Mouse (Mus musculus) embryo, embryonic 11 days (tissue): ENCODE results near the gene Kazald1.

Experiments
- DNase-seq: peaks from one replicate; pipeline ENCODE4 v3.0.0-alpha.2; 2015

The Kazald1 gene

GRCm38 (mm10) chr19:45048644-45049365, 26.2 kb upstream of the Kazald1 start:
- no peak for DNase-seq

DNA sequence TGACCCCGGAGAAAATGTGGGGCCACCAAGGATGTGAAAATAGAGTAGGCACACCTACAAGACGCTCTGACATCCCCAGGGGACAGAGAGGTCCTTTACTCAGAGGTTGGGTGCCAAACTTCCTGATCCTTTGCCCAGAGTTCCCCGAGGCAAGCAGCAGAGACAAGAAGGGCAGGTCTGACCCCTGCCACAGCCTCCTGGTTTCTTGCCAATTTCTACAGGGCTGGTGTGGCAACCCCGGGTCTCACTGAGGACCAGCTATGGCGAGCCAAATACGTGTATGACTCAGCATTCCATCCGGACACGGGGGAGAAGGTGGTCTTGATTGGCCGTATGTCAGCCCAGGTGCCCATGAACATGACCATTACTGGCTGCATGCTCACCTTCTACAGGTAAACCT, 25.5 kb upstream of the Kazald1 start:
- no peak for DNase-seq

DNA sequence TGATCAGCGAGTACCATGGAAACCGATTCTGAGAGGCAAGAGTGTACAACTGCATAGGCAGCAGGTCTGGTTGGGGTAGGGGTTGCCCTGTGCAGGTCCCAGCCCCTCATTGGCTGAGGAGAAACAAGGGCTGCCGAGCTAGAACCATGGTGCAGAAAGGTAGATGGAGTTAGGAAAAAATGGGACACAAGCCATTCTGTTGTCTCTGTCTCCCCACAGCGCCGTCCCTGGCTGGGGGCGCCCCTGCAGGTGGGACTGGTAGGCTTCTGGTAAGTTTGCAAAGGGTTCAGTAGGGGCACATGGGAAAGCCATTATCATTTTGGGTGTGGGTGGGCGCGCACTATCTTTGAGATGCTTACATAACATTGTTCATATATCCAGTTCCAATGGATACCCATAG, 21.6 kb upstream of the Kazald1 start:
- no peak for DNase-seq

DNA sequence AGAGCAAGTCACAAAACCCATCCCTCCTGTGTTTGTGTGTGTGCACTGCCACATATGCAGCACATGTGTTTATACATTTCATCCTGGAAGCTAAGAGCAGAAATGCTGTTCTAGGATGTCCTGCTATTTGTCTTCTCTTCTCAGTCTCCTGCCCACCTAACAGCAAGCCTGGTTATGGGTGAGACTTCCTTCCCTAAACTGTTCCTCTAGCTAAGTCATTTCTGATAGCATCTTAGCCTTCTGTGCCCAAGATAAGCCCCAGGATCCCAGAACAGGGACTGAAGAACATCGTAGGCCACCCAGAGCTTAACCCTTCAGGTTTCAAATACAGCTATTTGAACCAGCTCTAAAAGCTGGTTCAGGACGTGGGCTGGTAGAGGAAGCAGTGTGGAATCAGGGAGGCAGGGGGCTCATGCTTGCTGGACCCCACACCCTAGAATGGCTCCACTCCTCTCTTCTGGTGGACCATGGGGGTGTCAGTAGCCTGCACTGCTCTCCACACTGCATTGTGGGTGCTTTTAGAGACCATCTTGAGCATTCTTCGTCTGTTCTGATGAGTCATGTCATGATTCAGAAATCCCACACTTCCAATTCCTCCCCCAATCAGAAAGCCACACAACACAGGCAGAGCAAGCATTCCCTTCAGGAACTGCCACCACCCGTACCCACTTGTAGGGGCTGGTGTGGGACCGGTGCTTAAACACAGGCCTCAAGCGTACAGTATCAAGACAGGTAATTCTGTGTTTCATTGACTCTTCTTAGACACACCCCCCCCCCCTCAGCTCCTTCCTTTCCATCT, 19.9 kb upstream of the Kazald1 start:
- no peak for DNase-seq

DNA sequence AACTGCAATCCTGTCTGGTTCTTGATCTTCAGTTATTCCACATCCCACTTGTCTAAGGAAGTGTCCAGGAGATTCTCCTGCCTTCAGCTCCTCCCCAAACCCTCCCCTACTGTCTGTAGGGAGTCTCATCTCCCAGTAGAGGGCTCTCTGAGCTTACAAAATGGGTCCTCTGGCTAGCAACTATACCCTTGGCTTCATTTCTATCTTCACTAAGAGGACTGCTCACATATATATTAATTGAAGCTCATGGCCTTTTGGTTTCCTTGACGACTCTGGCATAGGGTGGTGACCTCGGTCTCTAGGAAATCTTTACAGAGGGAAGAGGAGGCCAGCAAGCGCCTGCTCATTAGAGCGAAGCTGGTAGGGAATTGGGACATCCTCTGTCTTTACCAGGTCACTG, 18.7 kb upstream of the Kazald1 start:
- peak; percentile 73 for DNase-seq

DNA sequence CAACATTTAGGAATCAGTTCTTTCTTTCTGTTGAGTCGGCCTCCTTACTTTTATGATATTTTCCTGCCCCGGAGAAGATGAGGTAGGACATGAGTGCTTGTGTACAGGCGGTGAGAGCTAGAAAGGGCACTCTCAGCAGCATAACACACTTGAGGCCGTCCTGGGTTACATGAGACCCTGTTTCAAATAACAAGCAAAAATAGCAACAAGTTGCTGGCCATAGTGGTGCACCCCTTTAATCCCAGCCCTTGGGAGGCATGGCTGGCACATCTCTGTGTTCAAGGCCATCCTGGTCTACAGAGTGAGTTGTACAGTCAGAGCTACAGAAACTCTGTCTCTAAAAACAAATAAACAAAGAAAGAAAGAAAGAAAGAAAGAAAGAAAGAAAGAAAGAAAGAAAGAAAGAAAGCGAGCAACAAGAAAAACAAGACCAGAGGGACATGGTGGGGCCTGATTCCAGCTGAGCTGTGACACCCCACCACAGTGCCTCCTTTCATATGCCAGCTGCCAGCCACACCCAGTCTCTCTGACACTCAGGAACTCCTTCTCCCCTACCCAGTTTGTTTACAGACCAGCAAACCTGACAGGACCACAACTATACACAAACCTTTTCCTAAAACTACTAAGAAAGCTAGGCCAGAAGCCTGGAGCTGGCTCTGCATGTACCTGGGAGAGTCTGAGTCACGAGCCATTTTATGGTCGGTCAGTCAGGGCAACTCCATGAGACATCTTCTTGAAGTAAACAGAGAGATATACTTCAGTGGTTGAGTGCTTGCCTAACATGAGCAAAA, 17.9 kb upstream of the Kazald1 start:
- no peak for DNase-seq

DNA sequence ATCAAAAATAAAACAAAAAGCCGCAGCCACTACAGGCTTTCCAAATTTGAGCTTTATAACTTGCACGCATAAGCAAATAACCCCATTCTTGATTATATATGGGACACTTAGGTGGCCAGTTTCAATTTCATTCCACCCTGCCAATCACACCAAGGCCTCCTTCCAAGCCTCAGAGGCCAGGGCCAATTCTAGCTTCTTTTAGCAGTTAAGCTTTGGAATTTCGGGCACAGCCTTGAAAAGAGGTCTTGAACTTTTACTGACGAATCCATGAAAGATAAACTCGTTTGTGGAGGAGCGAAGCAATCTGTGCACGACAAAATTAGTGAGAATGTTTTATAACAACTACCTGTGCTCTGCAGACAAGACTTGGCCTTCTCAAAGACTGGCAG, 17.3 kb upstream of the Kazald1 start:
- no peak for DNase-seq

DNA sequence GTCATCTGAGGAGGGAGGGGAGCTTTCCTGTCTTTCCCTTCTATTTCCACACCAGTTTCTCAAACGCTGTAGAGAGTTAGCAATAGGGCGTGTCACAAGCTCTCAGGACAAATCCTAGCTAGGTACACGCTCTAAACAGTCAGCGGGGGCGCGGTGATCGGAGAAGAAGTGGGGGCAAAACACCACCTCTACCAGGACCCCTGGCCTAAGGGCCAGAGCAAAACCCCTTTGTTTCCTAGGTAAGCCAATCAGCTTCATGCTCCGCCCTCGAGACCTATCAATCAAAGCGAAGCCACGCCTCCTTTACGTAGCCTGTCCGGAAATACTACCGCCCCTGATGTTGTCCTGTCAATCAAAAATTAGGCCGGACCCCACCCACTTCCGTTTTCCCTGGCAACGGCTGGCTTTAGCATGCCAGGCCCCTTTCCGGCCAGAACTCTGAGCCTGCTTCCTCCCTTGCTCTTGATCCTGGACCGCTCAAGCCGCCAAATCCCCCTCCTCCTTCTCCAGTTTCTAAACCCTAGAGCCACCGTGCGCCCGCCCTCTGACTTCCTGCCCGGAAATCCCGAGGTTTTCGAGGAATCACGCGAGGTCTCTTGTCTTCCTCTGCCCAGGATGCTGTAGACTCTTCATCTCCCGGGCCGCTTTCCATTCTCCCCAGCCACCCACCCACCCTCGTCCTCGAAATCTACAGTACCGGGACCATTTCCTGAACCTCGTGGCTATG, 16.8 kb upstream of the Kazald1 start:
- DNase-seq, result peak; percentile 99

DNA sequence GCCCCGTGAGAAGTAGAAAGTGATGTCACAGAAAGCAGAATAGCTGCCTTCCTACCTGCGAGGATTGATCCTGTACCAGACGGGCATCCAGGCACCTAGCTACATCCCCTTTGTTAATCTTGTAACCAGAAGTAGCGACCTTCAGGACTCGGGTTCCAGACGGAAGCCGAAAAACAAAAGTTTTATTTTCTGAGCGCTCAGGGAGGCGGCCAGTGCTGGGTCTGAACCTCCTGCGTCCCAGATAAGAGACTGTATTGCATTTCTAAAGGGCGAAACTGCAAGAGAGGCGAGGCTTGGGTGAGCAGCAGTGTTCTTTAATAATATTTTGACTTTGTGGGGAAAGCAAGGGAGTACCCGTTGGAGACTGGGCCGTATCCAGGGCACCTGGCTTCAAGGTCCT, 16.2 kb upstream of the Kazald1 start:
- DNase-seq, result no peak

DNA sequence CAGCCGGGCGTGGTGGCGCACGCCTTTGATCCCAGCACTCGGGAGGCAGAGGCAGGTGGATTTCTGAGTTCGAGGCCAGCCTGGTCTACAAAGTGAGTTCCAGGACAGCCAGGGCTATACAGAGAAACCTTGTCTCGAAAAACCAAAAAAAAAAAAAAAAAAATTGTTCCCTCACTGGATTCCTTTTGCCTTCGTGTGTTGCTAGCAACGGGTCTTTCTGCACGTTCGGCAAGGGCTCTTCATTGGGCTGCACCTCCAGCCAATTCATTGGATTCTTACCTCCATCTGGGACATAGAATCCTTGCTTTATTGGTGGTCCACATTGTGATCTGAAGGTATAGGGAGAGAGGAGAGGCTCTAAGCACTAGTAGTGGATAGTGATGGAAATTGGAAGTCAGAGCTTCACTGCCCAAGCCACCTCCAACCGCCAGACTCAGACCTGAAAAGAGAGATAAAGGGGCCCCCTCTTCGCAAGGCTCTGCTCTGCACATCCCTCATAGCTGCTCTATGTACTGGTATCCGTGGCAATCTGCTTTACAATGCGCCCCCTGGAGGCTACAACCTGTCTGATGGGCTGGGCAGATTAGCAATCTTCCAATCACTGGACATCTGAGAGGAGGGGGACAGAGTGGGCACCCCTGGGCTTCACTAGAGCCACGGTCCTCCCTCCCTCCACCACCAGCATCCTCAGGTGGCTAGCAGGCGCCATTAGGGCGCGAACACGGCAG, 11.3 kb upstream of the Kazald1 start:
- peak; percentile 66 for DNase-seq

- no peak for DNase-seq
These were observed 9.8 kb upstream of the Kazald1 start for GRCm38 (mm10) chr19:45065226-45065625.

- DNase-seq, result no peak
These were observed 7.9 kb upstream of the Kazald1 start for GRCm38 (mm10) chr19:45067170-45067569.

GRCm38 (mm10) chr19:45067758-45068510, 7.1 kb upstream of the Kazald1 start:
- no peak for DNase-seq

DNA sequence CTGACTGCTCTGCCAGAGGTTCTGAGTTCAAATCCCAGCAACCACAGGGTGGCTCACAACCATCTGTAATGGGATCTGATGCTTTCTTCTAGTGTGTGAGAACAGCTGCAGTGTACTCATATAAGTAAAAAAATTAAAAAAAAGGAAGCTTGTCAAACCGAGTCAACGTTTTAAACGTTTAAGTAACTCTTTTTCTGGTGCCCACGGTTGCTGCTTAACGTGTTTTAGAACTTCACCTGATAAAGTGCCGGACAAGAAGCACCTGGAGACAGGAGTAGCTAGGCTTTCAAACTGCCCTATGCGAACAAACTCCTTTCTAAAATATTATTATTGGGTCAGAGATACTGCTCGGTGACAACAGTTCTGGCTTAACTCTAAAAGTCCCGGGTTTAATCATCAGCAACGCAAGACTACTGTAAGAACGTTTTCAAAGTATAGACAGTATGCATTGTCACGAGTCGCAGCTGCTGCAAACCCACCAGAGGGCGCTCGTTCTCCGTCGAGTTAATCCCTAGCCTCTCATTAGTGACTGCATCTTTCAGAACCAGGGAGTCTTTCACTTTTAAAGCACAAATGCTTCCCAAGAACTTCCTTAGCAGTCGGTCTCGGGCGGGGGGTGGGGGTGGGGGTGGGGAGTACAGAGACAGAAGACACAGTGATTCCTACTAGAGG, 1.0 kb upstream of the Kazald1 start:
- DNase-seq, result peak; percentile 90

GRCm38 (mm10) chr19:45075323-45076035, 438 bp downstream of the Kazald1 start:
- DNase-seq, result no peak

DNA sequence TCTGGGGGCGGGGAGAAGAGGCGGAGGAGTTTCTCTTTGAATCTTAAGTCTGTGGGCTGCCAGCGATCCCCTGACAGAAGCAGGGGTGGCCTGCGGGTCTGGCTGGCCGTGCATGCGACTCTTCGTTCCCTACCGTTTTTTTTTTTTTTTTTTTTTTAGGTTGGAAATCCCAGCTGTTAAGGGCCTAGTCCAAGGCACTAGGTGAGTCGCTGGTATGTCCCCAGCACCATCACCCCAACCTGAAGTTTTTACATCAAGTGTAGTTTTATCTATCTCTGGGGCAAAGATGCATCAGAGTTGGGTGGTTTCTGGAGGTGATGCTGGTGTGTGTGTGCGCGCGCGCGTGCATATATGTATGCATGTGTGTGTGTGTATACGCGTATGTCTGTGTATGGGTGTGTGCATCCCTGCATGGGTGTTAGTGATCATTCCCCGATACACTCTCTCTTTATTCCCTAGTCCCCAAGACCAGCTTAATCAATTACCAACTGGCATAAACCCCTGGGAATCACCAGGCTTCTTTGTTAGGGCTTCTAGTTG, 1.1 kb downstream of the Kazald1 start:
- DNase-seq, result no peak

DNA sequence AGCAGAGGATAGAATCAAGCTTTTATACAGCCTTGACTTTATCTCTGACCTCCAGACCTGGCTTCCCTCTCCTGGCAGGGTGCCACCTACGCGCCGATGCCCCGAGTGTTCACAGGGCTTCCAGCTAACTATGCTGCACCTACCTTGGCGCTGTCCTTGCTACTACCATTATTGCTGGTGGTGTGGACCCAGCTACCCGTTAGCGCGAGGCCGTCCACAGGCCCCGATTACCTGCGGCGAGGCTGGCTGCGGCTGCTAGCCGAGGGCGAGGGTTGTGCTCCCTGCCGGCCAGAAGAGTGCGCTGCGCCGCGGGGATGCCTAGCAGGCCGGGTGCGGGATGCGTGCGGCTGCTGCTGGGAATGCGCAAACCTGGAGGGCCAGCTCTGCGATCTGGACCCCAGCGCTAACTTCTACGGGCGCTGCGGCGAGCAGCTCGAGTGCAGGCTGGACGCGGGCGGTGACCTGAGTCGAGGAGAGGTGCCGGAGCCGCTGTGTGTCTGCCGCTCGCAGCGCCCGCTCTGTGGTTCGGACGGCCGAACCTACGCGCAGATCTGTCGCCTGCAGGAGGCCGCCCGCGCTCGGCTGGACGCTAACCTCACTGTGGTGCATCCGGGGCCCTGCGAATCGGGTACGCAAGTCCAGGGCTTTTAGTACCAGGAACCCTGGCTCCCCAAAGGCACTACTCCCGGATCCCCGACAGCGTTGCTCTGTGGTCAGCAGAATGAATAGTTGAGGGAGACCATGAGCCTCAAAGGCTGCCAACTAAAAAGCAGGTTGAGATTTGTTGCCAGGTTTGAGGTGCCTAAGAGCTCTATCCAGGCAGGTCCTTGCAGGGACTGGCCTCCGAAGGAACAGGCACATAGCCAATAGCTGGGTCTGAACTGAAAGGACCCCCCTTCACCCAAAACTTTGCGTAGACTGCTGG, 1.8 kb downstream of the Kazald1 start:
- DNase-seq, result peak; percentile 82

DNA sequence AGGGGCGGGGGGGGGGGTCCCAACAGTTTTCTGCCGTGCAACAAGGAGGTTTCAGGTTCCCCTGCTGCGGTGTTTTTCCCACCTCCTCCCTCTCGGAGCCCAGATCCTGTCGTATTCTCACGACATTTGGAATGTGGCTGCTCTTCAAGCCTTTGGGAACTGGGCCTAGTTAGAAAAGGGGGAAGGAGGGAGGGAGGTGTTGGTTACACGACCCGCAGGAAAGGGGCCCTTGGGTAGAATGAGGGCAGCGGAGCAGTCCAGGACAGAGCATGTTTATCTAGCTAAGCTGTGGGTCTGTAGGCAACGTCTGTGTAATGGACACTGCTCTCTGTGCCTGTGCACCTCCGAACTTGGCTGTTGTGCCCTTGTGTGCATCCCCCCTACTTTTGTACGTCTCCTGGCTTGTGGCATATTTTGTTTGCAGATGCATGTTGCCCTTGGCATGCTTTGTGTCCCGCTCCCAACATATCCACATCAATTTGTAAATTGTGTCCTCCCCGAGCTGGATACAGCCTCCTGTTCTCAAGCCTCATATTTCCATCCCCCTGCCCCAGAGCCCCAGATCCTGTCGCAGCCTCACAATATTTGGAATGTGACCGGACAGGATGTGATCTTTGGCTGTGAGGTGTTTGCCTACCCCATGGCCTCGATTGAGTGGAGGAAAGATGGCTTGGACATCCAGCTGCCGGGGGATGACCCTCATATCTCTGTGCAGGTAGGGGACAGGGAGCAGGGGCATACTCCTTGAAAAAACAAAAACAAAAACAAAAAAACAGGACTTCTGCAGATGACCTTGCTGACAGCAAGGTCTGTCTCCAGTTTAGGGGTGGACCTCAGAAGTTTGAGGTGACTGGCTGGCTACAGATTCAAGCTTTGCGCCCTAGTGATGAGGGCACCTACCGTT, 3.0 kb downstream of the Kazald1 start:
- no peak for DNase-seq
